Mouse (Mus musculus): ENCODE results near the gene Zkscan16. TPM values are rescaled to one million over a fixed set of nuclear protein-coding genes. Genes with fewer than 3 reads are reported as not detected.
A peak's percentile ranks its signal among the peaks of the same experiment; 100 is the strongest.

The Zkscan16 gene
- polyA plus RNA-seq, 1 experiment, result 0.04 TPM

DNA sequence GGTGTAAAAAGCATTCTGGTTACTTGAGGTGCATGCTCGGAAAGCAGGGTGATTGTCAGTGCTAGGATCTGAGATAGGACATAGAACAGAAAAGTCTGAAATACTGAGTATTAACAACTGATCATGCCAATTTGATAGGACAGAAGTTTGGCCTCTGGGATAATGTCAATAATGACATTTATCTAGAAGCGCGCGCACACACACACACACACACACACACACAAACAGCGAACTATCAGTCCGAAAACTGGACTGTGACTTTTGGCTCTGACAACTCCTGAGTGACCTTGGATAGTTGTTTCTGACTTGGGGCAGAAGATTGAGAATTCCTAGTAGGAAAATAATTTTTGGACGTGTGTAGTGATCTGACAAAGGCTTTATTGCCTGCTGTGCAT is 60.4 kb downstream of the Zkscan16 start:
- whole genome bisulfite sequencing, result 52% methylated on average over 7 of the region's 7 CpGs
- Histone ChIP-seq H3K4me3 (ENCODE audit: extremely low read depth, insufficient read depth, insufficient read length) (peak overlapping the region; percentile 87), H3K36me3 (ENCODE audit: control insufficient read depth, insufficient read depth, low read length) (no peaks in the 10 kb centered on the region), H3K27me3 (ENCODE audit: control insufficient read depth, insufficient read depth, low read length) (no peaks in the 10 kb centered on the region), H3K4me1 (ENCODE audit: control insufficient read depth, insufficient read depth, insufficient read length) (peaks cover 8% of the 10 kb centered on the region; the same call in 1 of the 2 replicates), H3K27ac (ENCODE audit: insufficient read depth, low read length) (0 out of 2 replicates have a peak overlapping the region, but pooled peaks have one; percentile 68)
- no peak for TF ChIP-seq POLR2A (IDR thresholded peaks at IDR 0.05; ENCODE audit: low read depth, low read length)
- TF ChIP-seq CTCF (IDR thresholded peaks at IDR 0.05; ENCODE audit: extremely low read depth, insufficient read depth, insufficient read length, insufficient replicate concordance), result no peak
- no peak for DNase-seq (ENCODE audit: low read depth in 1 of 2, low spot score in 2 of 2)

DNA sequence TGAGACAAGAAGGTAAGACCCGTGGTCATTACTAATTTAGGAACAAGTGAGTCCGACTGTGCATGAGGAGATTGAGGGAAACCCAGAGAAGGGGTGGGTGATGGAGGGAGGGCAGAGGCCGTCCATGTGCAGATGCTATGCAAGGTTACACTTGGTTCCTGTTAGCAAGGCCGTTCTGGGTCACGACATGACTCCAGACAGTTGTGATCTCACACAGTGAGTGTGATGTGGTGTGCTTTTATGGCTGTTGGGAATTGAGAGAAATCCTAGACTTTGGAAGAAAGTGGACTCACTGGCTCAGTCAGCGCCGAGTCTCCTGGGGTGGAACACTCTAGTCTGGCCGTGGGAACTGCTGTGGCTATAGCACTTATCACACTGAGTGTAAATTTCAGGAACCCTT is 62.8 kb downstream of the Zkscan16 start:
- no peak overlapping the region for H3K4me3 ChIP-seq (ENCODE audit: extremely low read depth, insufficient read depth, insufficient read length)
- DNase-seq (ENCODE audit: low read depth in 1 of 2, low spot score in 2 of 2), result no peak
- TF ChIP-seq CTCF (IDR thresholded peaks at IDR 0.05; ENCODE audit: extremely low read depth, insufficient read depth, insufficient read length, insufficient replicate concordance) (no peak), POLR2A (IDR thresholded peaks at IDR 0.05; ENCODE audit: low read depth, low read length) (no peak)
- peaks cover 15% of the 10 kb centered on the region; the same call in 1 of the 2 replicates for H3K4me1 ChIP-seq (ENCODE audit: control insufficient read depth, insufficient read depth, insufficient read length)
- H3K27ac ChIP-seq (ENCODE audit: insufficient read depth, low read length), result no peak overlapping the region
- no peaks in the 10 kb centered on the region for H3K36me3 ChIP-seq (ENCODE audit: control insufficient read depth, insufficient read depth, low read length)
- H3K27me3 ChIP-seq (ENCODE audit: control insufficient read depth, insufficient read depth, low read length), result no peaks in the 10 kb centered on the region
- WGBS, result 71% methylated on average over 8 of the region's 8 CpGs

DNA sequence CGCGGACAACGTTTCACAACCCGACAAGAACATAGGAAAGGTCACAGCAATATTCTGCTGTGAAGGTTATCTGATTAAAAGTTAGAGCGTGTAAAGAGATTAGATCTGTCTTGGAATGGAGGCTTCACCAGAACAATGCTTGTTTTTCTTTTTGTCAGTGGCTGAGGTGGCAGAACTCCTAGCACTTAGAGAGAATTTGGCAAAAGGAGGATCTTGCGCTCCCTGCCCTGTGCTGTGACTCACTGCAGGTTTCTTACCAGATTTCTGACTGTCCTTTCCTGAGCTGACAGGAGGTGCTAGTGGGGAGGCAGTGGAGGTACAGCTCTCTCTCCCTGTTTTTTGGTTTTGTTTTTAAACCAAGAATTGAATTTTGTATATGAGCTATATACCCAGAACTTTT is 63.6 kb downstream of the Zkscan16 start:
- Histone ChIP-seq H3K27ac (ENCODE audit: insufficient read depth, low read length) (no peak overlapping the region), H3K4me3 (ENCODE audit: extremely low read depth, insufficient read depth, insufficient read length) (no peak overlapping the region), H3K27me3 (ENCODE audit: control insufficient read depth, insufficient read depth, low read length) (no peaks in the 10 kb centered on the region), H3K36me3 (ENCODE audit: control insufficient read depth, insufficient read depth, low read length) (no peaks in the 10 kb centered on the region), H3K4me1 (ENCODE audit: control insufficient read depth, insufficient read depth, insufficient read length) (peaks cover 15% of the 10 kb centered on the region; the same call in 1 of the 2 replicates)
- WGBS, result 75% methylated on average over 6 of the region's 6 CpGs
- no peak for DNase-seq (ENCODE audit: low read depth in 1 of 2, low spot score in 2 of 2)
- TF ChIP-seq POLR2A (IDR thresholded peaks at IDR 0.05; ENCODE audit: low read depth, low read length) (no peak), CTCF (IDR thresholded peaks at IDR 0.05; ENCODE audit: extremely low read depth, insufficient read depth, insufficient read length, insufficient replicate concordance) (no peak)

Other genes with a start within 250 kb of the Zkscan16 start
- gene Olfr267, start 155.9 kb upstream of the Zkscan16 start, polyA plus RNA-seq (2012; rRNA removed), result not detected in 2 replicates
- gene Ecpas, start 30.9 kb upstream of the Zkscan16 start, polyA plus RNA-seq (2012; rRNA removed), result 10.0 and 21.6 TPM in 2 replicates
- 0.92 and 0.96 TPM in 2 replicates for gene Ptgr1, start 43.5 kb downstream of the Zkscan16 start, polyA plus RNA-seq (2012; rRNA removed)
- 1.4 and 2.9 TPM in 2 replicates for gene Dnajc25, start 51.4 kb downstream of the Zkscan16 start, polyA plus RNA-seq (2012; rRNA removed)
- not detected in 2 replicates for gene Gm20503, start 59.6 kb downstream of the Zkscan16 start, polyA plus RNA-seq (2012; rRNA removed)
- 31.5 and 34.5 TPM in 2 replicates for gene Gng10, start 91.5 kb downstream of the Zkscan16 start, polyA plus RNA-seq (2012; rRNA removed)
- not detected in 2 replicates for gene AI481877, start 195.4 kb downstream of the Zkscan16 start, polyA plus RNA-seq (2012; rRNA removed)
- gene Ugcg, start 245.6 kb downstream of the Zkscan16 start, polyA plus RNA-seq (2012; rRNA removed), result 57.9 and 62.6 TPM in 2 replicates